Mouse (Mus musculus) 3T3-L1 (cell line): ENCODE measurements around the gene Lyrm4.

Experiments used
- DNase-seq: peaks from one replicate; pipeline ENCODE4 v3.0.0-alpha.2; 2015; ENCODE audit warnings: low read depth, low spot score

The Lyrm4 gene

DNA sequence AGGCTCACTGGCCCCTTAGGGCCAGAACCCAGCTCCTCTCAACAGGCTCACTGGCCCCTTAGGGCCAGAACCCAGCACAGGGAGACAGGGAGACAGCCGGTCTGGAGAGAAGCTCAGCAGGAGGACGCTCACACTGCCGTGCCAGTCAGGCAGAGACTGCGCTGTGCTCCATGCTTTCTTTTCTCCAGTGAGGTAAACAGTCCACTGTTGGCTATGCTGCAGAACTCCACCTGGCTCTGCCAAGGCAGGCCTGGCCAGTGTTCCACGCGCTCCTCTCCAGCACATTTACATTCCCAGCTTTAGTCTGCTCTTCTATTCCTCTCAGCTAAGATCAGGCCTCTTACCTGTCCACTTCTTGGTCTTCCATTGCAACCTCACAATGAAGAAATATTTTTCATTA is 11.7 kb downstream of the Lyrm4 start:
- no peak for DNase-seq

DNA sequence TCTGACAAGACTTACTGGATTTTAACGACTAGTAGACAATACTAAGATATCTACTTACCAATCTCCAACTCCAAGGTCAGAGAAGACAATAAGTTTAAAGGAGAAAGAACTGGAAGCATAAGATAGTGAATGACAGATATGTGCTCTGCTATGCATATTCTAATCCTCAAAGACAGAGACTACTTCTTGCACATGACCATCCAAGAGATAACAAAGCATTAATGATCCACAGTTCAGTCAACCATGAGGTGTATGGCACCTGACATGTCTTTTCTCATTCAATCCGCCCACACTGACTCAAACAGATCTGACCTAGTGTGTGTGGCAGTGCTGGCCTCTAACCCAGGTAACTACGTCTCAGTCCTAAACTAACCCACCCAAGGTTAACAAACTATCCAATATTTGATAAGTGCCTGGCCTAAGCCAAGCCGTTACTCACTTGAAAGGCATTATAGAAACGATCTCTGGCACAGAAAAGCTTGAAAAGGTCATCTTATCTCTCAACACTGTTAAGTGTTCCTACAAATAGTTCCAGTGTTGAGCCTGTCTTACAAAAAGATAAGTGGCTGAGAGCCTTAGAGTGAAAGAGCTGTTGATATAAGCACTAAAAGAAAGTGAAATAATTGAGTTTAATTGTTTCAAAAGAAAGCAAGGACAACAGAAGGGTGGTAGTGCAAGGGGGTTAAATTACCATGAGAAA is 20.5 kb downstream of the Lyrm4 start:
- no peak for DNase-seq

DNA sequence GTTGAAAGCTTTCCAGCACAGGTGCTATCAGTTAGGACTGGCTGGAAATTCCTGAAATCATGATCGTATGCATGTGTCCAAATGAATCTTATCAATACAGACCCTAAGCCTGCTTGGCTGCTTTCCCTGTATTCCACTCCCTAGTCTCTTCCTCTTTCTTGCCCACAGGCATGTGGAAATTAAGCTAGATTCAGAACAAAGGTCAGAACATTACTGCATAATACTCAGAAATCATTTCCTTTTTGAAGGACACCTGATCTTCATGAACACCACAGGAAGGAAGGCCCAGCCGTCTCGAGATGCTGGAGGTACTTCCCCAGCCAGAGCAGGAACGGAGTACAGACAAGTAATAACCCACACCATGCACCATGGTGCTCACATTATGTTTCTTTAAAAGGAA is 29.2 kb downstream of the Lyrm4 start:
- DNase-seq, result no peak

DNA sequence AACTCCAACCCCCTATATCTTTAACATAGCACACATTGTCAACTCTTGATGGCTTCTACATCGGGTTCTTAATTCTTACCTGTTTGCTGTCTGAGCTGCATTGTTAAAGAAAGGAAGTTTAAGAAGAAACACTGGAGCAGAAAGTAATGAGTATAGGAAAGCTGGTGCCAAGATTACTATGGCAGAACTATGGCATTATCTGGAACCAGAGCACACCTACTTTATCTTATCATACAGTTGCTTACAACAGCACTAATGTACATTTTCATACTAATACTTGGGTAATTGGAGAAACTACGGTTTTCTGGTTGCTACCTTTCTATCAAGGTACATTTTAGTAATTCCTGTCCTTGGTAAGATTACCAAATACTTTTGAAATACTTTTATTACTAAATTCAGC is 29.9 kb downstream of the Lyrm4 start:
- no peak for DNase-seq

DNA sequence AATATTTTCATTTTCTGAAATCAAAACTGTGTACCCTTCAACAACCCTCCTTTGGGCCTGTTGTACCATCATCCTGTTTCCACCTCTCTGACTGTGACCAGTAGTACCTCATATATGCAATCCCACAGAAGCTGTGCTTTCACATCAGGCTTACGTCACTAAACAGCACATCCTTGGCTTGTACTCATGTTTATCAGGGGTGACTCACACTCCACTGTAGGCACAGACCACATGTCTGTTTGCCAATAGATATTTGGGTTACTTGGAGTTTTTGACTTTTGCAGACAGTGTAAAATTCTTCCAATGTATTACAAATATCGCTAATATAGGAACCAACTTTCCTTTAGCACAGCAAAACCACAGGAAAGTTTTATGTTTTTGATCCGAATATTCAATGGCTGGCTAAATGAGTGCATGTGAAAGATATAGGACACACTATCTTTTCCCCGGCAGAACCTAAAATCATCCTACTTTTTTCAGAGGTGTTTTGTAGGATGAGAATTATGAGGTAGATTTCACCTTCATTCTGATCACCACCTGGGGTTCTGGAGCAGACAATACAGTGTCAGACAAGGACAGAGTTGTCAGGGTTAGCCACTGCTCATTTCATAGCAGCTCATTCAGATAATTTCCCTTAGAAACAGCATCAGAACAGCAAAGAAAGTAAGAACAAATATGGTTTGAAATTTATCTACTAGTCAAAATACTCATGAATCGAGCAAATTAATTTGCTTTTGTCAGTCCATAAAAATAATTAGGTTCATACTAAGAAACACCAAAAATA is 30.5 kb downstream of the Lyrm4 start:
- peak; percentile 88 for DNase-seq

DNA sequence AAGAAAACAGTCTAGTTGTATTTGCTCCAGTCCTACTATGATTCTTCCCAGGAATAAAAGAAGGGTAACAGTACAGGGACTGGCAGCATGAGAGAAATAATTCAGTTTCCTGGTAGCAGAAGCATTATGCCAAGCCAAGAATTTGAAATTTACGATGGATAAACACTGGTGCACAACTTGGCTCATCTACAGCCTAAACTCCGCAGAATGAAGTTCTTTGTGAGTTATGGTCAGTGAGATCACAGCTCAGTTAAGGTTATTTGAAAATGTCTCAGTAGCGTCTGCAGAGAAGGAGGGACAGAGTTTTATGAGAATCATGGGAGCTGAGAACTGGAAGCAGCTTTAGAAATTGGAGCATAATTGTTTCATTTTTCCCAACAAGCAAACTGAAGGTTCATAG is 31.4 kb downstream of the Lyrm4 start:
- no peak for DNase-seq

DNA sequence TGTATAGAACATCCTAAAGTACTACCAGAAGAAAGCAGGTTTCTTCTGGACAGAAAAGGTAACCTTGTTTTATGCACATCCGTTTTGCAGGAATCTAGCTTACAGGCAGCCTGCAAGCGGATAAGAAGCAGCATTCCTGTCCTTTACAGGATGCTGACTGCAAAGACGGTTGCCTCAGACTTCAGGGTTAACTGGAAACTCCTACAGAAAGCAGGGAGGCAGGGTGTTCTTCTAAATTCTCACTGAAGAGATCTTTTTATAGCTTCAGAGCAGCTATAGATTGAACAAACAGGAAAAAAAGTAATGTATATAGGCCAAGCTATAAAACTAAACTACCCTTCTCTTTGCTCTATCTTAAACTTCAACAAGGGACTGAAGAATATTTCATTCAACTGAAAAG is 32.6 kb downstream of the Lyrm4 start:
- DNase-seq, result no peak

DNA sequence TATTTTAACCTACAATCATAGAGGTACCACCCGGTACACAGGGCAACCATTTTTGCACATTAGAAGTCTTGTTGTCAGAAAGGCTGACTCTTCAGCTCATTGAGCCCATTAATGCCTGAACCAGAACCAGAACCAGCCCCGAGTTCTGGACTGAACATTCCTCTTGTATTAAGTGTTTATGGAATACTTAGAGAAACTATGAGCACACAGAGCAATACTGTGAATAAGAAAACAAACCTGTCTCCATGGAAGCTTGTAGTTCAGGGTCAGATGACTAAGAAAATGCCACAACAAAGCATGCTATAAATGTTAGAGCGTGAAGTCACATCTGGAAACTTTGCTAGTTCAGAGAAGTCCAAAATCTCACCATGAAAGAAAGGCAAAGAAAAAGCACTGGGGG is 35.7 kb downstream of the Lyrm4 start:
- DNase-seq, result peak; percentile 67

DNA sequence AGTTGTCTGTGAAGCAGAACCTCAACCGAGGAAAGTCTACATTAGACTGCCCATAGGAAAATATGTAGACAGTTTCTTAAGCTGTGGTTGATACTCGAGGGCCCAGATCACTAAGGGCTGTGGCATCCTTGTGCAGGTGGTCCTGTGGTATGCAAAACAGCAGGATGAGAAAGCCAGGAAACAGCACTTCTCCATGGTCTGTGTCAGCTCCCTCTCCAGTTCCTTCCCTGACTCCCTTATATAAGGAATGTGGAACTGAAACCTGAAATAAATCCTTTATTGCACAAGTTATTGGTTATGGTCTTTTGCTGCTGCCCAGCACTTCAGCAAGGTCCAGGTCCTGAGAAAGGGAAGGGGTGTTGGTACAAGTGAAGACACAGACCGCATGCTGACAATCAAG is 42.8 kb downstream of the Lyrm4 start:
- no peak for DNase-seq

DNA sequence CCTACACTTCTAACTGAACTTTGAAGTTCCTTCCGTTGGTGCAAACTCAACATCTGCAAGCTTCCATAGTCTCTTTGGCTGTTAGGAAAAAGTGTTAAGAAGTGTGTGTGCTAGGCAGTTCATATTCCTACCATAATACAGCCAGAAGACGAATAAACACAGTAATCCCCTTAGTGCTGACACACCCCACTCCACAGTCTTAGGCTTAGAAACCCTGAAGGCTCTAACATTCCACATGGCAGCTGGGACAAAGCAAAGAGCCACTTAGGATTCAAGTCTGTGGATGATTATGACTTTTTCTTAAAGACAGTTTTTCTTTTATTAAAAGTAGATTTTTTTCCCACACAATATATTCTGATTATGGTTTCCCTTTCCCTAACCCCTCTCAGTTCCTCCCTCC is 50.6 kb downstream of the Lyrm4 start:
- no peak for DNase-seq

DNA sequence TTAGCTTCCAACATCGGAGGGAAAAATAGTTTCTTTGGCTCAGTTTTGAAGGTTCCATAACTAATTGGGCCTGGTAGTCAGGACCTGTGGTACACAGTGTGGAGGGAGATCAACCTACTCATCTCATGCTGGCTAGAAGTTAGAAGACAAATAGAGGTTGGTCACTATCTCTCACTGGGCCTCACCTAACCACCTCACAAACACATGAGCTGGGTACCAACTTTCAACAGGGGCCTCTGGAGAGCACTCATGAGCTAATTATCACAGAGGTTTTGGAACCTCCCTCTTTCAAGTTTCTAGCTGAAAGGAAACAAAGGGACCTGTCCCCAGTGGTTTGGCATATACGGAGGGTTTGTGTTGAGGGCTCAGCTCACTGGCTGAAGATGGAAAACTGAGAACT is 59.8 kb downstream of the Lyrm4 start:
- no peak for DNase-seq

DNA sequence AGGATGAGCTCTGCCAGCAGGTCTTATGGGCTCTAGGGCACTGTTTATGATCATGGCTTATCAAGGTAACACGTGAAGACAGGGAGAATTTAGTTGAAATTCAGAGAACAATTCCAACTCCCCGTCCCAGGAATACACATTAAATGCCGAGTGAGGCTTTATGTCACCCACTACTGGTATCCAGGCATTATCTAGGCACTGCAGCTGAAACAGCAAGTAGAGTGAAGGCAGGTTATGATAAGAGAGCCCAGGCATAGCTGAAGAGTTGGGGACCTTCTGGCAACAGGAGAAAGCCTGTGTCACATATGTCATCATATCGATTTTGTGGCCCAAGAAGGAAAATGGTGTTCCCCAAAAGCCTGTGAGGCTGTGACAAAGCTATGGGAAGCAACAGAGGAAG is 60.4 kb downstream of the Lyrm4 start:
- DNase-seq, result no peak

DNA sequence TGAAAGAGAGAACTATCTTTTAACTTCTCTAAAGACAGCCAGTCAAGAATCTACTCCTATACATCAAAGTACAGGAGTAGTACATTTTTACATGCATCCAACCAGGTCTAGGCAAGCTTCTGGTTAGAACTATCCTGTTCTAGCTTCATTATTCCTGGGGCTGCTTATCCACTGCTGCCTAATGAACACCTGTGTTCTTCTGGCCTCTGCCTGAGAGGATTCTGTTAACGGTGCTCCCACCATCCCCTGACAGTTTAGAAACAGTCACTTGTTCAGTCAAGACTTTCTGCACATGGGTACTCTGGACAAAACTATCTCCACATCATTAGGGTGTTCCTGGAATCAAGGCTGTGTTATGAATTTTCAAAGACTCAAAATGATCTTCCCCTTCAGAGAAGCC is 60.8 kb downstream of the Lyrm4 start:
- DNase-seq, result no peak

DNA sequence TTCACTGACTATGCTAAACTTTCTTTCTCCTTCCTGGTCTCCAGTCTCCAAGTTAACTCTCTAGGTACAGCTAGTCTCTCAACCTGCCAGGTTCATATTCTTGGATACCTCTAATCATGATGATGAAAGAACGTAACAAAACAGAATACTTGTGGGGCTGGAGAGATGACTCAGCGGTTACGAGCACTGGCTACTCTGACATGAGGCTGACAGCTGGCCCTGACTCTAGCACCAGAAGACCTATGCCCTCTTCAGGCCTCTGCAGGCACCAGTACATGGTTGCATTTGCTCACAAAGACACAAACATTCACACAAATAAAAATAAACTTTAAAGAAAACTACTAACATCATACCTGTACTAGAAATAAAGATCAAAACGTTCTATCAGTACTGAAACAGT is 81.8 kb downstream of the Lyrm4 start:
- peak; percentile 31 for DNase-seq

DNA sequence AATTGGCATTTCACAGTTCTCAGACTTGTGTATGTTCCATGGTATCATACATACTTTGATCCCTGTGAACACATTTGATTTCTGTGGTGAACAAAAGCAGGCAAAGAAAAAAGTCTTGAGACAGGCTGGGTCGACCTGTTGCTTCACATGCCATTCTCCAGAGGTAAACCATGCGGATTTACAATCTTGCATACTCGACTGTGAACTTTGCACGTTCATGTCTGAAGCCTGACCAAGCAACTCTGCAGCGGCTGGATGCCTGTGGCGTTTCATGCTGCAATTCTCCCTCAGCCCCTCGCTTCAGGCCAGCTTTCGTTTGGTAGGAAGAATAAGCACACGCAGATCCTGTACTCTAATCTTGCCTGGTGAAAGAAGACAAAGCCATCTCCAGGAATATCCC is 85.4 kb downstream of the Lyrm4 start:
- DNase-seq, result no peak

DNA sequence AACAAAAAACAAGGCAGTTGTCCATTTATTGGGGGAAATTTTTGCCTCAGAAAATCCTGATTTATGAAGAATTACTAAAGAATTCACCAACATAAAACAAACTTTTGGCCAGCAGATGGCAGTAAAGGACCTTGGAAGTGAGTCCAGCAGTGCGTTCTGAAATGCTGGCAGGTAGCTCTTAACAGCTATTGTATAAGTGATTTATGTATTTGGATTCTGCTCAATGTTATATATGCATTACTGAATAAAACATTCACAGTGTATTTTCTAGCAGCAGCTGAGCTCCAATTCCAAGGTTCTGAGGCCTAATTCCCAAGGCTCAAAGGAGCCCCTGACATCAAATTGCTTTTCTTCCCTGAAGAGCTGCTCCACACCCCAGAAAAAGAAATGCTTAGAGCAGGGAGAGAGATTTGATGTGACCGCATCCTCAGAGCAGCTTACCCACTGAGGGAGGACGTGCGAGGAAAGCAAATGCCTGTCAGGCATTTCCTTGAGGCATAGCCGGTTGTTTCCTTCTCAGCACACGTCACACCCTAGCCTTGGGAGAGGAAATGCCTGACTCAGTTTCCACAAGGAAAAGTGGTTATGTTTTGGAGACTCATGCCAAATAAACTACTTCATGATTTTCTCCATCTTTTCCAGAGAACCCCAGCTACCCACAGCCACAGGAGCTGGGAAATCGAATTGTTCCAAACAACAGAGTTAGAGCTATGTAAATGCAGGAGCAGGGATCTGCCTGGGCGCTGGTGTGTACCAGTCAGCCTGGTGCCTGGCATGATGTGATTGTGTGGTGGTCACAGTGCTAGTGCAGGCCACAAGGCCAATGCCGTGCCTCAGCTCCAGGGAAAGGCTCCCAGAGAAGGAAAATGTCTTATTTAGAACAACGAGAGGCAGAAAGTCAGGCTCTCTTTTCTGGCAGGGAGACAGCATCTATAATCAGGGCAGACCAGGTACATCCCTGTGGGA is 97.7 kb downstream of the Lyrm4 start:
- peak; percentile 89 for DNase-seq

DNA sequence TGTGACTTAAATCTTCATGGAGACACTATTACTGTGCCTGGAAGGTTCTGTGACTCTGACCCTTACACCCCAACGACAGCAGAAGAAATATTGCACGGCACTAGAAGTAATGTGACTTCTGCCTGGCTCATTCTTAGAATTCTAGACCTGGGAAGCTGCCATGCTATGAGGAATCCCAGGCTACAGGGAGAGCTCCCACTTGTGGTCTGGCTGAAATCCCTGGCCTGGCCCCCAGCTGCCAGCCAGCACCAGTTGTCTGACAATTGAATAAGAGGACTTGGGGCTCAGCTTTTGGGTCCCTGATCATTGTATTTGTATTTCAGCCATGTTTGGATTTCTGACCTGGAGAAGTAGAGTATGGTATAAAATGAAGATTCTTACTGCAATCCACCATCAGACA is 99.3 kb downstream of the Lyrm4 start:
- DNase-seq, result peak; percentile 63

DNA sequence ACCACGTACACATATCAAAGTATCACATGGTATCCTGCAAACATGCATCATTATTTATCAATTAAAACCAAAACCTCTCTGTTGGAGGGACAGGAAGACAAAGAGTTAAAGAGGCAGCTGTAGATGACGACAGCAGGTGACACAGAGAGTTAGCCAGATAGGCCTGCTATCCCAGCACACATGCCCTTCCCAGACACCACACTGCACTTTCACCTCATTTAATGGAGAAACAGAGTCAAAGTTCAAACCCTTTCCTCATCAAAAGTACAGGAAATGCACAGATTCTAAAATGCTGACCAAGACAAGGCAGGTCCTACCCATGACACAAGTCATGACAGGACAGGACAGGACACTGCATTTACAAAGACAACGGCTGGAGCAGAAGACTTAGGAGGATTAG is 101.7 kb downstream of the Lyrm4 start:
- no peak for DNase-seq

DNA sequence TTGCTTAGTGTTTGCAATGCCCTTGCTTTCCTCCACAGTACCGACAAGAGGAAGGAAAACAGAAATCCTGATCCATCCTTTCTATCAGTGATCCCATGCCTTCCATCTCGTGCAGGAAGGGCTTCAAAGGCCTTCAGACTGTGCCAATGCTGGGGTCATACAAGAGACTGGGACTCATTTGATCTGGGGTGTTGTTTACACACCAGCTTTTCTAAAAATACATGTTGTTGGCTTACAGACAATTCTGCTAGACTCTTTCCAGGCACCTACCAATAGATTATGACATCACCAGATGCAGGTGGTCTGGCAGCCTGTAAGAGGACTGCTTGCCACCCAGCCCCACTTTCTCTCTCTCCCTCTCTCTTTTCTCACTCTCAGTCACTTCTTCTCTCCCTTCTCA is 107.3 kb downstream of the Lyrm4 start:
- DNase-seq, result no peak

DNA sequence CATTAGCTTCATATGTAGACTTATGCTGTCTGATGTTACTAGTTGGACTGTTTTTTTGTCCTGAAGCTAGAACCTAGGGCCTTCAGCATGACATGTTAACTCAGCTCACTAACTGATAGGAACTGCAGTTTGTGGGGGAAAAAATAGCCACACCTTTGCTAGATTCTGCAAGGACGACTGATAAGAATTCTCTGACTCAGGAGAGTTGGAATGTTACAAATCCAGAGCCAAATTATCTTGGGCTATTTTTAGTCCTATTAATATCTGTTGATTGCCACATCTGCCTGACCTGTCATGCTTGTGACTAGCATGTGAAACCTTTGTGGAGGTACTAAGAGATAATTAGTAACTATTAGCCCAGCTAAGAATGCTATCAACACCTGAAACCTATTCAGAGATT is 116.5 kb downstream of the Lyrm4 start:
- no peak for DNase-seq

DNA sequence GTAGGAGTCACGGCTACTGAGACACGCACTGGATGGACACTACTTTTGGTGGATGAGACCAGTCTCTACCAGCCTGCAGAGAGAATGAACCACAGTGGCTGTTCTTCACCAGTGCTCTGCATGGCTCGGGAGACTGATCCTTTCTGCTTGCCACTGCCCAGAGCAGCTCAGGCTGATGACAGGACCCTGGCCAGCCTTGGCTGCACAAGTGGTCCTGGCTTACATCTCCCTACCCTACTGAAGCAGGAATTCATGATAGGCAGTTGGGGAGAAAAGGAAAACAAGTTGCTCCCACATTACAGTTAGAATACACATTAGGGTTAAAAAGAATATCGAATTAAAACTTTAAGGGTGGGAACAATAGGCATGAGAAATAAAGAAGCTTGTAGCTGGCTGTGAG is 119.7 kb downstream of the Lyrm4 start:
- no peak for DNase-seq

DNA sequence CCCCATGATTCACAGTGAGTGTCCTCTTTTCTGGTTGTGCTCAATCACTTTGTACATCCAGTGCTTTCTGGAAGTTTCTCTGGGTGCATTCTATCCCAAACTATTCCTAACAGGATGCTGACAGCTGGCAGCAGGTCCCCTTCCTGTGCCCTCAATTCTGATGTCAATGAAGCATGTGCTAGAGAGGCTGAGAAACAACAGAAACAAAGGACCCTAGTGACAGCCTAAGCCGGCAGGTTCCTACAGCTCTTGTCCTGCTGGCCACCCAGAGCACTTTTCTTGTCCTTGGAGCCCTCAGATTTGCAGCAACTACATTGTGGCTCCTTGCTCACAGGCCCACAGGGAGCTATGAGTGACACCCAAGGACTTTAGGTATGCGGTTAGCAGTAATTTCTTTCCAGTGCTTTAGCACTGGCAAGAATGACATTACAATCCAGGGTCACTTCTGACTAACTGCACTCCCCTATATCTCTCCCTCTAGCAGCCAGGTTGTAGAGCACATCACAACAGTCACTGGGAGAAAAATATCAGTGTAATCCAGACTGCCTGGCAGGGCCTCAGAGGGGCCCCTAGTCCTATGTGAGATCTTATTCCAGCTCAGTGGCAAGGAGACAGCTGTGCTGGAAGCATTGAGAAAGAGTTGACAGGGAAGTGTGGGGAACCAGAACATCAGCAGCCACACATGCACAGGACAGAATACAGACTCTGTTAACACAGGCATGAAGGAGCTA is 121.5 kb downstream of the Lyrm4 start:
- no peak for DNase-seq
